In the genomic region with DNA sequence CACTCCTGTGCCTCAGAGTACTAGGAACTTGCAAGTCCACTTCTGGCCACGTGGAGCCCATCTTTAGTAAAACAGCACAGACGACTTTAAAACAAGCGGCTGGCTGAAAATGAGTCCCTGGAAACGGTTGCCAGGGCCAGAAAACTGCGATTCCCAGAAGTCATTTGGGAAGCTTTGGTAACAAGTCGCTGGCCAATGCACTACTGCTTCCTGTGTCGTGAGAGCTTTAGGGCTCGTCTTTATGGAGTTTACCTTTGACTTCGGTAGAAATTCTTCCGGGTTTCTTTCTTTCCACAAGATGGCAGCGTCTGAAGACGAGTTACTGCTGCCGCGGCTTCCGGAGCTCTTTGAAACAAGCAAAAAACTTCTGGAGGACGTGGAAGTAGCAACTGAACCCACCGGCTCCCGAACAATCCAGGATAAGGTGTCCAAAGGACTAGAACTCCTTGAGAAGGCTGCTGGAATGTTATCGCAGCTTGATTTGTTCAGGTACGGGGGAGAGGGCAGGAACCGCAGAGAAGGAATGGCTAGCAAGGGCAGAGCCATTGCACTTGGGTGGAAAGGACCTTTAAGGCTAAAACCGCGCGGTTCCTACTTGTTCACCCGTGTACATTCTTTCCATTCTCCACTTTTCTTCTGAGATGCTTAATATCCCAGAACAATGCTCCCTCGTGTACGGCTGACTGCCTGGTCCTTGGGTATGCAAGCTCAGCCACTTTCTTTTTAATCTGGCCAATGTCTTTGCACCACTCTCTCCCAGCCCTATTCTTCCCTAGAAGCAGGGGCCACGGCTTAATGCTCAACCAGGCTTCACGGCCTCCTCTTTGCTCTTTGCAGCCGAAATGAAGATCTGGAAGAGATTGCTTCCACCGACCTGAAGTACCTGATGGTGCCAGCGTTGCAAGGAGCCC, we compare ENCODE assay signal across 8 mouse cellular contexts. TPM values are rescaled to one million over a fixed set of nuclear protein-coding genes. Genes with fewer than 3 reads are reported as not detected.
DNase-seq lines count a peak whose midpoint lies in the region; ATAC-seq and TF ChIP-seq lines count a peak whose summit lies in the region.

Igbp1 (plus strand) TSS at position 224 of the 911 bp plus-strand sequence.

- no peaks in the 10 kb centered on the region for H3K9me3 ChIP-seq in embryonic facial prominence, embryonic 13.5 days
- H3K9me3 ChIP-seq in limb, embryonic 12.5 days, result no peaks in the 10 kb centered on the region
- no peaks in the 10 kb centered on the region for H3K9me3 ChIP-seq in midbrain, embryonic 15.5 days

- TF ChIP-seq CTCF in kidney, adult 2 months (conservative IDR thresholded peaks at IDR 0.05; ENCODE audit: insufficient read depth, insufficient read length, low read depth, low read length), result 0 out of 2 replicates have a peak, but pooled peaks have one; percentile 14
- TF ChIP-seq CTCF in spleen, adult 2 months (IDR thresholded peaks at IDR 0.05; ENCODE audit: extremely low read depth, insufficient read depth, insufficient read length, insufficient replicate concordance), result no peak

- H3K4me3 ChIP-seq in embryonic facial prominence, embryonic 13.5 days, result peak within 1 kb of the TSS; percentile 60
- H3K4me3 ChIP-seq in kidney, adult 2 months (ENCODE audit: insufficient read depth, low read depth, low read length), result peak within 1 kb of the TSS; percentile 71
- peak within 1 kb of the TSS; percentile 57 for H3K4me3 ChIP-seq in limb, embryonic 12.5 days (replicated peaks)
- H3K4me3 ChIP-seq in midbrain, embryonic 15.5 days, result peak within 1 kb of the TSS; percentile 47
- peak within 1 kb of the TSS; percentile 87 for H3K4me3 ChIP-seq in spleen, adult 2 months (ENCODE audit: extremely low read depth, insufficient read depth, insufficient read length)

- peak; percentile 76 for DNase-seq in 3134 (ENCODE audit: extremely low read depth, insufficient read length, low spot score)
- peak; percentile 82 to 84 for DNase-seq in adrenal gland, postnatal 36 days
- peak; percentile 79 to 91 for DNase-seq in heart, adult 18-20 months
- peak; percentile 93 for DNase-seq in kidney, adult 2 months
- peak; percentile 61 to 73 for DNase-seq in spleen, adult 2 months (ENCODE audit: low read depth in 1 of 2, low spot score in 2 of 2)

- WGBS in embryonic facial prominence, embryonic 13.5 days, result 21% methylated on average over 32 of the region's 32 CpGs
- 1% methylated on average over 32 of the region's 32 CpGs for WGBS in kidney, adult 2 months
- 16% methylated on average over 32 of the region's 32 CpGs for WGBS in limb, embryonic 12.5 days
- 20% methylated on average over 32 of the region's 32 CpGs for WGBS in midbrain, embryonic 15.5 days
- 29% methylated on average over 32 of the region's 32 CpGs for WGBS in spleen, adult 2 months

- peaks cover 32% of the 10 kb centered on the region for H3K27me3 ChIP-seq in embryonic facial prominence, embryonic 13.5 days
- H3K27me3 ChIP-seq in kidney, adult 2 months (replicated peaks; ENCODE audit: control insufficient read depth, insufficient read depth, low read length), result no peaks in the 10 kb centered on the region
- peaks cover 30% of the 10 kb centered on the region for H3K27me3 ChIP-seq in limb, embryonic 12.5 days
- 0 out of 2 replicates have a peak, but pooled peaks cover 4% of the 10 kb centered on the region for H3K27me3 ChIP-seq in midbrain, embryonic 15.5 days (replicated peaks)
- no peaks in the 10 kb centered on the region for H3K27me3 ChIP-seq in spleen, adult 2 months (ENCODE audit: control insufficient read depth, insufficient read depth, low read length)

- no peaks in the 10 kb centered on the region for H3K4me1 ChIP-seq in embryonic facial prominence, embryonic 13.5 days
- H3K4me1 ChIP-seq in kidney, adult 2 months (ENCODE audit: control insufficient read depth, insufficient read depth, low read length), result no peaks in the 10 kb centered on the region
- H3K4me1 ChIP-seq in limb, embryonic 12.5 days (replicated peaks), result no peaks in the 10 kb centered on the region
- H3K4me1 ChIP-seq in midbrain, embryonic 15.5 days, result peaks cover 8% of the 10 kb centered on the region
- peaks cover 5% of the 10 kb centered on the region; the same call in 1 of the 2 replicates for H3K4me1 ChIP-seq in spleen, adult 2 months (ENCODE audit: control insufficient read depth, insufficient read depth, insufficient read length)

- 0 out of 2 replicates have a peak, but pooled peaks cover 6% of the 10 kb centered on the region for H3K36me3 ChIP-seq in embryonic facial prominence, embryonic 13.5 days
- H3K36me3 ChIP-seq in kidney, adult 2 months (ENCODE audit: control insufficient read depth, insufficient read depth, low read length), result no peaks in the 10 kb centered on the region
- peaks cover 13% of the 10 kb centered on the region for H3K36me3 ChIP-seq in limb, embryonic 12.5 days
- no peaks in the 10 kb centered on the region for H3K36me3 ChIP-seq in midbrain, embryonic 15.5 days (replicated peaks)
- no peaks in the 10 kb centered on the region for H3K36me3 ChIP-seq in spleen, adult 2 months (ENCODE audit: control insufficient read depth, insufficient read depth, low read length)

- peak within 1 kb of the TSS; percentile 71 for H3K9ac ChIP-seq in embryonic facial prominence, embryonic 13.5 days
- peak within 1 kb of the TSS; percentile 56 for H3K9ac ChIP-seq in limb, embryonic 12.5 days (replicated peaks)
- H3K9ac ChIP-seq in midbrain, embryonic 15.5 days, result peak within 1 kb of the TSS; percentile 37

- no peak for TF ChIP-seq POLR2A in kidney, adult 2 months (IDR thresholded peaks at IDR 0.05; ENCODE audit: low read depth, low read length)
- no peak for TF ChIP-seq POLR2A in spleen, adult 2 months (IDR thresholded peaks at IDR 0.05; ENCODE audit: low read depth, low read length)

- peak; percentile 93 for ATAC-seq in embryonic facial prominence, embryonic 13.5 days (ENCODE audit: insufficient number of reproducible peaks, insufficient read depth, low FRiP score, low TSS enrichment, low read depth)
- ATAC-seq in limb, embryonic 12.5 days (ENCODE audit: insufficient number of reproducible peaks, insufficient read depth, low FRiP score, low TSS enrichment, low read depth), result peak; percentile 95
- ATAC-seq in midbrain, embryonic 15.5 days (replicated peaks), result peak; percentile 98

- peak within 1 kb of the TSS; percentile 56; the same call in 1 of the 2 replicates for H3K27ac ChIP-seq in embryonic facial prominence, embryonic 13.5 days
- peak within 1 kb of the TSS; percentile 34; the same call in 1 of the 2 replicates for H3K27ac ChIP-seq in kidney, adult 2 months (ENCODE audit: insufficient read depth, low read depth, low read length)
- H3K27ac ChIP-seq in limb, embryonic 12.5 days, result no peak within 1 kb of the TSS; the same call in 1 of the 2 replicates
- H3K27ac ChIP-seq in midbrain, embryonic 15.5 days, result peak within 1 kb of the TSS; percentile 14; the same call in 1 of the 2 replicates
- H3K27ac ChIP-seq in spleen, adult 2 months (ENCODE audit: insufficient read depth, low read length), result peak within 1 kb of the TSS; percentile 65

- H3K4me2 ChIP-seq in embryonic facial prominence, embryonic 13.5 days, result peak within 1 kb of the TSS; percentile 61
- H3K4me2 ChIP-seq in limb, embryonic 12.5 days, result peak within 1 kb of the TSS; percentile 63
- H3K4me2 ChIP-seq in midbrain, embryonic 15.5 days, result peak within 1 kb of the TSS; percentile 60

RNA-seq across cellular contexts. Expression of gene Igbp1, which starts in this region (rescaled TPM):
- 10 to 100 TPM; 59.7 to 67.5 TPM for total RNA-seq in adrenal gland, postnatal 36 days (2021)
- 43.7 and 45.4 TPM in 2 replicates for polyA plus RNA-seq in embryonic facial prominence, embryonic 13.5 days (2015; fragmentation: Nextera tagmentation; extraction: Ambion mirVana)
- 10 to 100 TPM; 40.2 to 43.2 TPM for total RNA-seq in heart, adult 18-20 months (2021)
- 38.4 and 47.9 TPM in 2 replicates for polyA plus RNA-seq in kidney, adult 2 months (2012; rRNA removed)
- polyA plus RNA-seq in limb, embryonic 12.5 days (2016; fragmentation: Nextera tagmentation; extraction: Ambion mirVana), result 38.3 and 38.9 TPM in 2 replicates
- 23.2 and 24.9 TPM in 2 replicates for polyA plus RNA-seq in midbrain, embryonic 15.5 days (2015; fragmentation: Nextera tagmentation; extraction: Ambion mirVana)
- 9.7 and 11.5 TPM in 2 replicates for polyA plus RNA-seq in spleen, adult 2 months (2012; rRNA removed)
